Mouse (Mus musculus): ENCODE results near the gene Msl2.

Gene Msl2

GRCm38 (mm10) chr9:101152872-101153271 lies 79.0 kb downstream of the Msl2 start:
- DNase-seq (ENCODE audit: low spot score in 2 of 2): no peak

All from right cerebral cortex, postnatal 36 days (tissue).